Mouse (Mus musculus): Measurements from ENCODE around the gene Gls.

DNA sequence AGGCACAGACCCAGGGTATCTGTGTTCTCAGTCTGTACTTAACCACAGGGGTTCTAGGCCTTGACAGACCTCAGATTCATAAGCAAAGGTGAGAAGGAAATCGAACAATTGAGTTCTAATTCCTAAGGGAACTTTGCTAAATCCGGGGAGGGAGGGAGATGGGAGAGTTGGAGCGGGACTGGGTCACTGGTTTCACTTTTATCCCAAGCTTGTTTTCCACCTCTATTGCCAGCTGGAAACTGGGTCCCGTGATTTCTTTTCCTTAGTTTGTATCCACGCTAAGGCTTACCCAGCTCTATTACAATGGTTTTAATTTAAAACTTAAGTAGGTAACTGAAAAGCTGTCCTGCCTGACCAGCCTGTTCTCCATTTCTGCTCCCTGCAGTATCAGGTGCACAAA is 57.7 kb downstream of the Gls start:
- no peak for TF ChIP-seq CTCF (IDR thresholded peaks at IDR 0.05; ENCODE audit: low read depth)
- no peak for TF ChIP-seq EP300 (IDR thresholded peaks at IDR 0.05; ENCODE audit: low read depth)
